Mouse (Mus musculus) kidney, adult 11 months (tissue): ENCODE measurements at regions not wholly inside any gene's neighbourhood (a gene's known extent, or its start where the extent isn't known, plus 50 kb on each side); places are given as distances from the start of the nearest gene placed in this dataset.

Experiments
- DNase-seq: peaks from one replicate; pipeline ENCODE4 v3.0.0; 2022

DNA sequence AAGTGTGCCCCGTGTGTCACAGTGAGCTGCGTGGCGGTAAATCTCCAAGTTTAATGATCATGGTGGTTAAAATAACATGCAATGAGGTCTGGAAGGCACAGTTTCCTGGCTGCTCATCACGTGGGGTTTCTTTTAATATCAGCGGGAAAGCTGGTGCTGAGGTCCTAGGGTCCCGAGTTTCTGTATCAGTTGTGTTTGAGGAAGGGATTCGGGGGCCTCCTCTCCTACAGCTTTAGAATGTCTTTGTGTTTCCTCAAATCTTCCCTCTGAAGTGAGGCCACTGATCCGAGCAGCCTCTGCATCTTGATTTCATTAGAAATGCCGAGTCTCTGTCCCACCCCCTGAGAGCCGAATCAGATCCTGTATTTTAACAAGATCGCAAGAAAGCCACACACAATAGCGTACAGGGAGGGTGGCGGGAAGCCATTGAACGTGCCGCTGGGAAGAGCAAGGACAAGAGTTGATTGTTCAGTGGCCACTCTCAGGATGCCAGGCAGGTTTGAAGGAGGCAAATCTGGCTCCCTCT is 215.5 kb downstream of the Ppp4r2 start:
- DNase-seq, result no peak

DNA sequence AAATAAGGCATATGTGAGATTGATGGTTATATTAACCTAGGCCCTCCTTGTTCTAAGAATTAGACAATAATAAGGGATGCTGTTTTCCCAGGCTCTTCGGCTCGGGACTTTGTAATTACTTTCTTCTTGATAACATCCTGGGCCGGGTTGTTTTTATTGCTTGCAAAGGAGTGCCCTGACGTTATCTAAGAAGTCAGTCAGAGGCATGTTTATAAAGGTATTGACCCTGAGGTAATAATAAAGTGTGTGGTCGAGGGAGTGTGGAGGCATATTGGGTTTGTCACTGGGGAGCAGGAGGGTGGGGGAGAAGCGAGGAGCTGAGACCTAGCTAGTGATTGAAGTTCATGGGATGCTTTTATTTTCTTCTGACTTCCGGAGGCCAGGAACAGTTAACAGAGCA is 221.5 kb downstream of the Ppp4r2 start:
- DNase-seq, result no peak

DNA sequence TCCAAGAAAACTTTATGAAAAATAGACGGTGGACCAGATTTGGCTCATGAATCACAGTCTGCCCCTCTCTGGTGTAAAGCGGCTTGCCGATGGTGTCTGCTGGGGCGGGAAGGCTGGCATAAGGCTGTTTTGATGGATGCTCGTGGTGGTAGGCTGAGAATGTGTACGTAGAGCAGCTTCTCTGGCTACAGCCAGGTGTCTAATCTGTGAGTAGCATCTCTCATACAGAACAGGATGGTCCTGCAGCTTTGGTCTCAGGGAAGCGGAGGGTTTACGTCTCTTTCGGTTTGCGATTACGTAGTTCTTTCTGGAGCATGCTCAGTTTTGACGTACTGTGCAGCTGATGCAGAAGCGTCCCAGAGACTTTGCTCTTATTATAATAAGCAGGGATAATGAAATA is 222.9 kb downstream of the Ppp4r2 start:
- DNase-seq, result no peak

DNA sequence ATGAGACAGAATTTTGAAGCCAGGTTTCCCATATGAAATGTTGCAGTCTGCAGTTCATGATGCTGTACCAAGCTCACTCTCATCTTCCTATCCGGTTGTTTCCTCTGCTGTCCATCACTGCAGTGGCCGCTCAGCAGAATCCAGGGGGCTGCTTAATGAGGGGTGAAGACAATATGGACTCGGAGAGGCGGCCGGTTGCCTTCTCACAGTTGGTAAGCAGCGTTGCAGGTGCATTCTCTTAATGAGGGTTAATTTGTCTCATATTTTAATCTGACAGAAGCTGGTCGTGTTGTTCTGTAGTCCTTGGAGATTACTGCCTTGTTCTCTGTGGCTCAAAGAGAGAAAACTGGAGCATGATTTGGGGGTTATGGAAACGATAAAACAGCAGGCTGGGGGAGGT is 225.6 kb downstream of the Ppp4r2 start:
- no peak for DNase-seq

GRCm38 (mm10) chr6:101062186-101062585 is 228.8 kb downstream of the Ppp4r2 start:
- DNase-seq, result no peak

DNA sequence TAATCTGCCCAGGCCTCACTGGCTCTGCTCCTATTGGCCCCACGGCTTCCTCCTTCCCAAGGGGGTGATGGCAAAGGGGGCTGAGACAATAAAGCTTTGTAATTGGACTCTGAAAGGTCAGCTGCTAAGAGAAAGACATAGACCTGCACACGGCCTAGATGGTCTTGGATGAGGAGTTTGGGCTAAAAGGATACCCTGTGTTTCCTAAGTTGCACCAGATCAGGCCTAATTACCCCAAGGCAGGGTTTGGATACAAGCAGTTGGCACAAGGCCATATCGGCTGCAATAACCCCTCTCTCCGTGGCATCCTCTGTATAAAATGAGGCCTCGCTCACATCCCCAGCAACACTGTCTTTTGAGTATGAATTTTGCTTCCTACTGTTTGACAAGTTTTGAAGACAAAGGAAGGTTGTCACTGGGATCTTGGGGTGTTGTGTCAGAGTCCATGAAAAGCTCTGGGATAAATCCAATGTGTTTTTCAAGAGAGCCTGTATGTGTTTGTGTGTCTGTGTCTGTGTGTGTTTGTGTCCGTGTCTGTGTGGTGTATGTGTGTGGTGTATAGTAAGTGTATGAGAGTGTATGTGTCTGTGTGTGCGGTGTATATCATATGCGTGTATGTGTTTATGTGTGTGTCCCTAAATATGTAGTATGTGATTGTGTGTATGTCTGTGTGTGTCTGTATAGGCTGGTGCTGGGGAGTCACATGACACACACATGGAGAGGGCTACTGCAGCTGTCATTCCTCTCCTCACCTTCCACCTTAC is 242.5 kb downstream of the Ppp4r2 start:
- no peak for DNase-seq

- no peak for DNase-seq
Observed at GRCm38 (mm10) chr6:101078294-101078693, 244.9 kb downstream of the Ppp4r2 start.

- DNase-seq, result no peak
Observed at GRCm38 (mm10) chr6:101083676-101084075, 250.3 kb downstream of the Ppp4r2 start.

- no peak for DNase-seq
Observed at GRCm38 (mm10) chr6:101092179-101092578, 258.8 kb downstream of the Ppp4r2 start.
